ENCODE assay signal across 14 mouse cellular contexts in genomic region chr11:118874487-118875095, GRCm38 (mm10). TPM values are rescaled to one million over a fixed set of nuclear protein-coding genes. Genes with fewer than 3 reads are reported as not detected.
DNase-seq lines count a peak whose midpoint lies in the region; ATAC-seq and TF ChIP-seq lines count a peak whose summit lies in the region.
"Had no signal": no experiment of that assay in that cellular context is flagged by ENCODE, and none has a peak within 500 bp of the region (broad histone marks: within the 10 kb centered on the region; RNA-seq: fewer than 3 reads in every experiment).

No protein-coding gene starts in this region.

- H3K9ac ChIP-seq in forebrain, postnatal 0 days, result no peak overlapping the region
- H3K9ac ChIP-seq in neural tube, embryonic 11.5 days (ENCODE audit: low read length), result no peak overlapping the region
- H3K9ac ChIP-seq: embryonic facial prominence, embryonic 15.5 days; heart, embryonic 15.5 days had no signal

- ATAC-seq in forebrain, postnatal 0 days, result no peak
- ATAC-seq in neural tube, embryonic 11.5 days (ENCODE audit: insufficient read depth, low FRiP score, low TSS enrichment), result no peak

- no peak for DNase-seq in forebrain, embryonic 10.5 days (ENCODE audit: extremely low spot score, low spot score)
- no peak for DNase-seq in forebrain, postnatal 0 days
- DNase-seq in neural tube, embryonic 11.5 days (ENCODE audit: low spot score), result no peak
- no peak for DNase-seq in neural tube, embryonic 10.5 days (ENCODE audit: extremely low spot score, low spot score)
- no peak for DNase-seq in midbrain, embryonic 10.5 days (ENCODE audit: low spot score)
- DNase-seq in retina, postnatal 1 day, result peak; percentile 62
- no peak for DNase-seq in urinary bladder, postnatal 10 days (ENCODE audit: low spot score)
- no peak for DNase-seq in urinary bladder, postnatal 4 days (ENCODE audit: low spot score in 2 of 2)
- DNase-seq: adrenal gland, adult 2 months; thymus, adult 2 months had no signal

- no peak for TF ChIP-seq CTCF in forebrain, postnatal 0 days (IDR thresholded peaks at IDR 0.05; ENCODE audit: low read depth)

- no peak overlapping the region; the same call in 1 of the 2 replicates for H3K4me3 ChIP-seq in forebrain, embryonic 10.5 days
- H3K4me3 ChIP-seq in forebrain, postnatal 0 days (ENCODE audit: low read depth, low read length), result no peak overlapping the region
- H3K4me3 ChIP-seq in neural tube, embryonic 11.5 days (ENCODE audit: low read depth, low read length), result no peak overlapping the region
- no peak overlapping the region for H3K4me3 ChIP-seq in midbrain, embryonic 10.5 days
- H3K4me3 ChIP-seq: embryonic facial prominence, embryonic 15.5 days; heart, embryonic 15.5 days; megakaryocyte, embryonic 14.5 days had no signal

- peaks cover 31% of the 10 kb centered on the region for H3K4me1 ChIP-seq in forebrain, embryonic 10.5 days
- H3K4me1 ChIP-seq in forebrain, postnatal 0 days (ENCODE audit: insufficient read depth), result 0 out of 2 replicates have a peak, but pooled peaks cover 7% of the 10 kb centered on the region
- peaks cover 14% of the 10 kb centered on the region; the same call in 1 of the 2 replicates for H3K4me1 ChIP-seq in neural tube, embryonic 11.5 days (ENCODE audit: control insufficient read depth, insufficient read depth, low read length)
- peaks cover 37% of the 10 kb centered on the region for H3K4me1 ChIP-seq in midbrain, embryonic 10.5 days
- H3K4me1 ChIP-seq: megakaryocyte, embryonic 14.5 days had no signal

- H3K36me3 ChIP-seq in forebrain, embryonic 10.5 days (replicated peaks), result no peaks in the 10 kb centered on the region
- H3K36me3 ChIP-seq in forebrain, postnatal 0 days (ENCODE audit: insufficient read depth), result no peaks in the 10 kb centered on the region
- H3K36me3 ChIP-seq in neural tube, embryonic 11.5 days (ENCODE audit: control insufficient read depth, insufficient read depth, low read length), result no peaks in the 10 kb centered on the region
- no peaks in the 10 kb centered on the region for H3K36me3 ChIP-seq in midbrain, embryonic 10.5 days
- H3K36me3 ChIP-seq: embryonic facial prominence, embryonic 15.5 days; heart, embryonic 15.5 days had no signal

- 30% methylated on average over 7 of the region's 7 CpGs for WGBS in forebrain, embryonic 10.5 days
- 17% methylated on average over 7 of the region's 7 CpGs for WGBS in forebrain, postnatal 0 days
- 36% methylated on average over 7 of the region's 7 CpGs for WGBS in neural tube, embryonic 11.5 days
- 44% methylated on average over 7 of the region's 7 CpGs for WGBS in midbrain, embryonic 10.5 days

- no peak overlapping the region for H3K4me2 ChIP-seq in forebrain, postnatal 0 days (ENCODE audit: low read depth)
- no peak overlapping the region for H3K4me2 ChIP-seq in neural tube, embryonic 11.5 days (ENCODE audit: low read depth)
- H3K4me2 ChIP-seq: embryonic facial prominence, embryonic 15.5 days; heart, embryonic 15.5 days had no signal

- H3K27ac ChIP-seq in forebrain, embryonic 10.5 days, result peak overlapping the region; percentile 35; the same call in 1 of the 2 replicates
- no peak overlapping the region for H3K27ac ChIP-seq in forebrain, postnatal 0 days (ENCODE audit: low read depth, low read length)
- peak overlapping the region; percentile 47 for H3K27ac ChIP-seq in neural tube, embryonic 11.5 days (ENCODE audit: low read depth, low read length)
- 0 out of 2 replicates have a peak overlapping the region, but pooled peaks have one; percentile 55 for H3K27ac ChIP-seq in midbrain, embryonic 10.5 days (replicated peaks)
- H3K27ac ChIP-seq: embryonic facial prominence, embryonic 15.5 days; heart, embryonic 15.5 days had no signal

- H3K27me3 ChIP-seq in forebrain, embryonic 10.5 days (ENCODE audit: poor library complexity, severe bottlenecking), result peaks cover 15% of the 10 kb centered on the region
- no peaks in the 10 kb centered on the region for H3K27me3 ChIP-seq in forebrain, postnatal 0 days (ENCODE audit: insufficient read depth, low read length)
- H3K27me3 ChIP-seq in neural tube, embryonic 11.5 days (ENCODE audit: control insufficient read depth, insufficient read depth, low read length), result no peaks in the 10 kb centered on the region
- H3K27me3 ChIP-seq in midbrain, embryonic 10.5 days (ENCODE audit: low read depth, poor library complexity, severe bottlenecking), result no peaks in the 10 kb centered on the region
- H3K27me3 ChIP-seq: embryonic facial prominence, embryonic 15.5 days had no signal

- H3K9me3 ChIP-seq in forebrain, embryonic 10.5 days, result no peaks in the 10 kb centered on the region
- no peaks in the 10 kb centered on the region for H3K9me3 ChIP-seq in forebrain, postnatal 0 days (ENCODE audit: low read length)
- H3K9me3 ChIP-seq in neural tube, embryonic 11.5 days (ENCODE audit: control insufficient read depth, low read length), result no peaks in the 10 kb centered on the region
- peaks cover 3% of the 10 kb centered on the region; the same call in 1 of the 2 replicates for H3K9me3 ChIP-seq in midbrain, embryonic 10.5 days (replicated peaks)
- H3K9me3 ChIP-seq: embryonic facial prominence, embryonic 15.5 days; heart, embryonic 15.5 days had no signal

RNA-seq across cellular contexts. Expression of gene Rbfox3, which starts 36.8 kb away (rescaled TPM):
- polyA plus RNA-seq in forebrain, embryonic 10.5 days (2016; fragmentation: Nextera tagmentation; extraction: Ambion mirVana), result 2.0 and 2.6 TPM in 2 replicates
- total RNA-seq in forebrain, postnatal 0 days (2014; rRNA removed), result 37.3 and 43.7 TPM in 2 replicates
- 72.7 and 82.3 TPM in 2 replicates for polyA plus RNA-seq in forebrain, postnatal 0 days (2015; fragmentation: Nextera tagmentation; extraction: Ambion mirVana)
- 16.1 and 16.2 TPM in 2 replicates for polyA plus RNA-seq in neural tube, embryonic 11.5 days (2014; fragmentation: Nextera tagmentation; extraction: Ambion mirVana)
- polyA plus RNA-seq in midbrain, embryonic 10.5 days (2016; fragmentation: Nextera tagmentation; extraction: Ambion mirVana), result 7.6 and 8.3 TPM in 2 replicates
- polyA plus RNA-seq: C2C12 had no signal
